Mouse (Mus musculus): ENCODE results near the gene Mst1.

Gene Mst1

GRCm38 (mm10) chr9:108056361-108057261 is 23.6 kb upstream of the Mst1 start:
- no peak for DNase-seq (ENCODE audit: low read depth, low spot score)

- no peak for DNase-seq (ENCODE audit: low read depth, low spot score)
Observed at GRCm38 (mm10) chr9:108057262-108057562, 23.0 kb upstream of the Mst1 start.

GRCm38 (mm10) chr9:108058291-108058690 is 21.9 kb upstream of the Mst1 start:
- DNase-seq (ENCODE audit: low read depth, low spot score) = no peak

GRCm38 (mm10) chr9:108062142-108062541 is 18.1 kb upstream of the Mst1 start:
- DNase-seq (ENCODE audit: low read depth, low spot score) = no peak

GRCm38 (mm10) chr9:108063361-108063760 is 16.9 kb upstream of the Mst1 start:
- no peak for DNase-seq (ENCODE audit: low read depth, low spot score)

GRCm38 (mm10) chr9:108065491-108066011 is 14.7 kb upstream of the Mst1 start:
- DNase-seq (ENCODE audit: low read depth, low spot score) = no peak

GRCm38 (mm10) chr9:108067199-108067598 is 13.0 kb upstream of the Mst1 start:
- DNase-seq (ENCODE audit: low read depth, low spot score) = no peak

- DNase-seq (ENCODE audit: low read depth, low spot score) = no peak
Observed at GRCm38 (mm10) chr9:108067900-108068299, 12.3 kb upstream of the Mst1 start.

- no peak for DNase-seq (ENCODE audit: low read depth, low spot score)
Observed at GRCm38 (mm10) chr9:108069007-108069406, 11.2 kb upstream of the Mst1 start.

- no peak for DNase-seq (ENCODE audit: low read depth, low spot score)
Observed at GRCm38 (mm10) chr9:108069529-108069928, 10.7 kb upstream of the Mst1 start.

- DNase-seq (ENCODE audit: low read depth, low spot score) = no peak
Observed at GRCm38 (mm10) chr9:108071801-108072200, 8.4 kb upstream of the Mst1 start.

- no peak for DNase-seq (ENCODE audit: low read depth, low spot score)
Observed at GRCm38 (mm10) chr9:108072481-108072924, 7.7 kb upstream of the Mst1 start.

GRCm38 (mm10) chr9:108073141-108073930 is 6.9 kb upstream of the Mst1 start:
- no peak for DNase-seq (ENCODE audit: low read depth, low spot score)

GRCm38 (mm10) chr9:108082549-108082948 is 2.3 kb downstream of the Mst1 start:
- no peak for DNase-seq (ENCODE audit: low read depth, low spot score)

GRCm38 (mm10) chr9:108082988-108083431 is 2.8 kb downstream of the Mst1 start, which contains the start of gene Rnf123:
Rnf123 (minus strand) TSS chr9:108083346.
- no peak for DNase-seq (ENCODE audit: low read depth, low spot score)

- no peak for DNase-seq (ENCODE audit: low read depth, low spot score)
Observed at GRCm38 (mm10) chr9:108083561-108083960, 3.3 kb downstream of the Mst1 start.

GRCm38 (mm10) chr9:108085261-108085660 is 5.0 kb downstream of the Mst1 start:
- DNase-seq (ENCODE audit: low read depth, low spot score) = no peak

GRCm38 (mm10) chr9:108090611-108091120 is 10.4 kb downstream of the Mst1 start:
- no peak for DNase-seq (ENCODE audit: low read depth, low spot score)

GRCm38 (mm10) chr9:108093586-108093985 is 13.3 kb downstream of the Mst1 start:
- no peak for DNase-seq (ENCODE audit: low read depth, low spot score)

GRCm38 (mm10) chr9:108094184-108094941 is 14.1 kb downstream of the Mst1 start, which contains the start of gene Apeh:
Apeh (minus strand) TSS chr9:108094606.
- peak; percentile 71 for DNase-seq (ENCODE audit: low read depth, low spot score)

- DNase-seq (ENCODE audit: low read depth, low spot score) = no peak
Observed at GRCm38 (mm10) chr9:108094998-108095411, 14.8 kb downstream of the Mst1 start.
